Mouse (Mus musculus) CD4-positive helper T cell, adult 2 months (primary cell): ENCODE measurements at regions not wholly inside any gene's neighbourhood (a gene's known extent, or its start where the extent isn't known, plus 50 kb on each side); places are given as distances from the start of the nearest gene placed in this dataset.

Experiments used
- DNase-seq: peaks from one replicate; pipeline ENCODE4 v3.0.0-alpha.2; 2012; ENCODE audit warnings: low read depth, missing footprints, low spot score

GRCm38 (mm10) chr13:92973791-92974190, 129.2 kb downstream of the Mtx3 start:
- DNase-seq = no peak

- peak; percentile 64 for DNase-seq
Observed at GRCm38 (mm10) chr13:92986719-92987553, 142.4 kb downstream of the Mtx3 start.

GRCm38 (mm10) chr13:92987691-92988090, 143.1 kb downstream of the Mtx3 start:
- DNase-seq = no peak

GRCm38 (mm10) chr13:92988600-92988999, 144.0 kb downstream of the Mtx3 start:
- no peak for DNase-seq

- DNase-seq = no peak
Observed at GRCm38 (mm10) chr13:92990316-92991206, 146.0 kb downstream of the Mtx3 start.
